Mouse (Mus musculus) spleen, postnatal 14 days (tissue): Measurements from ENCODE around the gene Chmp6.

Experiments
- DNase-seq, 2 experiments: peaks; one replicate each; pipeline ENCODE4 v3.0.0; 2021 to 2022; ENCODE audit warnings: low spot score in 2 of 2

Gene Chmp6

GRCm38 (mm10) chr11:119958856-119959255 is 45.6 kb downstream of the Chmp6 start:
- no peak for DNase-seq

- no peak for DNase-seq
These were observed 46.5 kb downstream of the Chmp6 start for GRCm38 (mm10) chr11:119959714-119960113.

DNA sequence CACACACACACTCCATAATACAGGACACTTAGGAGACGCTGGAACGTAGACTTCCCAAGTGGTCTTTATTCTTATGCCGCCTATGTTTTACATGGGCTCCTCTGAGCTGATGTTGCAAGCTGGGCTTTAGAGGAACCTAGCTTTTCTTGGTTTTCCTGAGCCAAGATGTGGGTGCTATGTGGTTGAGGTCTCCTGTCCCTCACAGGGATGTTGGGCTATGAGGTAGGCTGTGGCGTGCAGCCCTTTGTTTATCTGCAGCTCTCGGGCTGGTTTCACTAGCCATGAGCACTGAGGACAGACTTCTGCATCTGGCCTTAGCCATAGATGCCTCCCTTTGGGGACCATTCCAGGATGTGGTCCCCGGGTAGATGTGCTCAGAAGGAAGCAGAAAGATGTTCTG is 47.4 kb downstream of the Chmp6 start:
- no peak for DNase-seq

DNA sequence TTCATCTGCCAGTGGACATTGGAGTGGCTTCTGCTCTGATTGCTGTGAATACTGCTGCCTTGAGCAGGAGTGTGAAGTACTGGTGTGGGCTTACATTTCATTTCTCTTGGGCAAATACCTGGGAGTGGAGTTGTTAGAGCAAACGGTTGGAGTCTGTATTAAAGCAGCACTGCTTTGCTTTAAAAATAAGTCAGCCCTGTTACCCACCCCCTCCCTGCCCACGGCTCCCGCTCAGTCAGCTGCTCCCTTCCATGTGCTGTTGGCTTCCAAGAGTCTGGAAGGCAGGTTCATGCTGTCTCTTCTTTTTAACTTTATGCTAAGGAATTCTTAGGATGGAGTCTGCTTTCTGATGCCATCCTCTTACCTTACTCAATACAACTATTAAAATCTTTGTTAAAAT is 48.3 kb downstream of the Chmp6 start:
- DNase-seq: no peak

DNA sequence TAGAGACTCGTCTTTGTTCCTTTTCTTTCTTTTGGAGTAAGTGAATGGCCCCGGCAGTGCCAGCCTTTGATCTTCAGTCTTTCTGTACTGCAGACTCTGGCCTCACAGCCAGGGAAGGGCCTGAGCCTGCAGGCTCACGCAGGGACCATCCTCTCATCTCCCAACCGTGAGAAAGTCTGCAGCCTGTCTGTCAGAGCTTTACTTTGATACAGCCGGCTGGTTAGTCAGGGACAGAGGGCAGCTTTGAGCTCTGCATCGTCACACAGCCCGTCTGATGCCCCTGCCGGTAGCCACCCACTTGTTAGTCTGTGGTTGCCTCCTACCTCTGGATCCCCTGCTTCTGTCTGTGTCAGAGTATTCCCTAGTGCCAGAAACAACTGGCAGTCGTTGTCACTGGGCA is 51.8 kb downstream of the Chmp6 start:
- DNase-seq: no peak

DNA sequence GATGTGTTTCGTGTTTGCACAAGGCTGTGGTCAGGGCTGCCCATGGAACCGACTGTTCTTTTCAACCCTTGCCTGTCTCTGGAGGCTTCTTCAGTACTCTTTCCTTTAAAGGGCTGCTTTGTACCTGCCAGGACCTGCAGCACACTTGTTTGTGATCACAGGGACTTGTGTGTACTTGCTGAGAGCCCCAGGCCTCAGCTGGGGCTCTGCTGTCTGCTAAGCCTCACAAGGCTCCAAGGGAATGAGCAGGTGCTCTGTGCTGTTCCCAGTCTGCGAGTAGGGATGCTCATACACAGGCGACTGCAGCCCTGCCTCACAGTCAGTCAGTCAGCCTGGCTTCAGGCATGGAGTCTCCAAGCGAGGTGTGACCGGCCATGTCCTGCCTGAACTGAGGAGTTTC is 53.1 kb downstream of the Chmp6 start:
- DNase-seq: no peak

DNA sequence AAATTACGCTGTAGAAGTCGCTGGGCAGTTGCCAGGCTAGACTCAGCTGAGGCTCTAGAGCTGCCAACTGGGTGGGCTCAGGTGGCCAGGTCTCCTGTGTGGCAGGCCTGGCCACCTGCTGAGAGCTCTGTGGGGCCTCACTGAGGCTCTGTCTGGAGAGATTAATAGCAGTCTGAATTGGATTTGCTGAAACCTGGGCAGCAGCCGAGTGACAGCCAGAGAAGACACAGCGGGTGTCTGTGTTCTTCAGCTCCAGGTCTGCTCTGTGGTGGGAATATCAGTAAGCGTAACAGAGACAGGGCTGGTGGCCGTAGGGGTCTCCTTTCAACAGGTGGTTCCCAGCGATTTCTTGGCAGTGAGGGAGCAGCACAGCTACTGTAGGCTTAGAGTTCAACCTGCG is 54.2 kb downstream of the Chmp6 start:
- no peak for DNase-seq

- no peak for DNase-seq
These were observed 54.7 kb downstream of the Chmp6 start for GRCm38 (mm10) chr11:119967892-119968291.
